Mouse (Mus musculus) adrenal gland, postnatal 10 days (tissue): ENCODE data around the gene Cckar. TPM values are rescaled to one million over a fixed set of nuclear protein-coding genes. Genes with fewer than 3 reads are reported as not detected.

ENCODE experiments used
- DNase-seq: peaks from one replicate; pipeline ENCODE4 v3.0.0; 2021; ENCODE audit warnings: mixed read lengths
- total RNA-seq, 2 experiments: library from RNA; stranded (reverse); gene quantifications; 2 replicates each; pipeline ENCODE4 v1.2.3; 2021

Cckar gene
- total RNA-seq, 2 experiments from 2014 or later, result 0.39 to 0.69 TPM

DNA sequence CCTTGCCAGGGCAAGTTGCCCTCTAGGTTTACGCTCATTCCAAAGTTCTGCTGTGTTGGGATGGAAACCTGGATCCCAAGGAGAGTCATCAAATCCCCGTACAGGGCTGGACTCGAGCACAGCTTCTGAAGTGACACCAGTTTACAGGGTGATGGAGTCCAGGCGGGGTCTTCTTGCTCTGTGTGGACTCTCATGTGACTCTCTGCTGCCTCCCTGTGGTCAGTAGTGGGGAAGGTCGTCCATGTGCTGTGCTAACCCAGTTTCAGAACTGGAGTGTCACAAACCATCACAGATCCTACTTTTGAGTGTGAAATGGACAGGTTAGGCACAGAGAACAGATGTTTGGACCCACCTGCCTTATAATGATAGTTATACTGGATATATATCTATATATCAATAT is 35.2 kb downstream of the Cckar start:
- peak; percentile 77 for DNase-seq

GRCm38 (mm10) chr5:53671507-53671906 is 36.0 kb downstream of the Cckar start:
- DNase-seq, result no peak

DNA sequence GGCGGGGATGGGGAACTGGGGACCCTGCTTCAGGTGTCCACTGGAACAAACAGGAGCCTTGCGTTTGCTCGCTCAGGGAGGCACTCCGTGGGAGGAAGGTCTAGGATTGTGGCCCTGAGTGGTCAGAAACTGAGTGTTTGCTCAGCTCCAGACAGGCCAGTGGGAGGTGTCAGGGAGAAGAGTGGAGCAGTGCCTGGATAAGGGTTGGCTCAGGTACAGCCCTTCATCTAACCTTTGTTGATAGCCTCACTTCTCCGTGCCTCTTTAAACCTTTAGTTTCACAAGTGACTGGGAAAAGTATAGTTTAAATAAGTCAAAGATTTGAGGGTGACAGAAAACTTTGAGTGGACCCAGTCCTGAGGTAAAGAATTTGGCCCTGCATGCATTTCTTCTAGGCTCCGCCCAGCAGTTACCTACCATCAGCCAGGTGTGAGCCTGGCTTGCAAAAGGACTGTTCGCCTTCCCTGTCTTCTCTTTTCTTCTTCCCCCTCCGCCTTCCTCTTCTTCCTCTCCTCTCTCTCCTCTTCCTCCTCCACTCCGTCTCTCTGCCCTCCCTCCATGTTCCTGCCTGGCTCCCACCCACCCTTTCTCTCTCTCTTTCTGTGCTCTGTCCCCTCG is 37.1 kb downstream of the Cckar start:
- no peak for DNase-seq

GRCm38 (mm10) chr5:53668021-53668420 is 39.5 kb downstream of the Cckar start:
- DNase-seq, result no peak

DNA sequence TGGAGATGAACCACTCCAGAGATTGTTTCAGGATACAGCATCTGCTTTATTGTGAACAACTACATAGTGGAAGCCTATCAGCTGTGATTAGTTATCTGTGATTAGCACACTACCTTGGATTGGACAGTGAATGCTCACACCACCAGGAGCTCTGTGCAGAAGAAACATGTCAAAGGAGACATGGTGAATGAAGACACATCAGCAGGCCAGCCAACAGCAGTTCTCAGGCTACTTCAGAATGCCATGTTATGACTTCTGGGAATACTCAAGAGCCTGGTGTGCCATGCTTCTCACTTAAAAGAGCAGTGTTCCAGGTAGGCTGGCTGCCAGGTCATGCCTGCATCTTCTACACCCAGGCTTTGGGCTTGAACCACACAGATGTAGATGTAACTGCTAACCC is 43.8 kb downstream of the Cckar start:
- no peak for DNase-seq

DNA sequence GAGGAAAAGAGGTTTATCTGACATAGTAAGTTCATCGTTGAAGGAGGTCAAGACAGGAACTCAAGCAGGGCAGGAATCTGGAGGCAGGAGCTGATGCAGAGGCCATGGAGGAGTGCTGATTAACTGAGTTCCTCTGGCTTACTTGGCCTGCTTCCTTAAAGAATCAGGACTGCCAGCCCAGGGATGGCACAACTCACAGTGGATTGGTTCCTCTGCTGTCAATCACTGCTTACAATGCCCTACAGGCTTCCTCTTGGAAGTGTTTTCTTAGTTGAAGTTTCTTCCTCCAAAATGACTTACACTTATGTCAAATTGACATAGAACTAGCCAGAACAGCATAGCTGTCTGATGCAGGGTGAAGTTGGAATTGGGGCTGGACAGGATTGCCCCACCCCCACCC is 45.1 kb downstream of the Cckar start:
- DNase-seq, result no peak

DNA sequence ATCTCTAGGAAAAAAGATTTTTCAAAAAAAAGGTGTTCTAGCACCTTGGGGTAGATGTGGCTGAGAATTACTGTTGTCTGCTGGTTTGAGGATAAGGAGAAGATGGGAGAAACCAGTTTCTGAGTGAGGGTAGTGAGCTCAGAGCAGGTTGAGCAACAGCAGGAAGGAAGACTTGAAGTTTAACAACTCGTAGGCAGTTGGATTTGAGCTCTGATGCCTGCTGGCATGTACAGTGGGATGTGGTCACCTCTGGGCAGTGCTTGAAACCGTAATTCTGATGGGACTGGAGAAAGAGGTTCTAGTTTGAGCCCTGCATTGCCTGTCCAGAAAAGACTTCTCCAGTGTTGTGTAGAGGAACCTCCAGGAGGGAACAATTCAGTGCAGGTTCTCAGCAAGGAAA is 46.0 kb downstream of the Cckar start:
- DNase-seq, result no peak

DNA sequence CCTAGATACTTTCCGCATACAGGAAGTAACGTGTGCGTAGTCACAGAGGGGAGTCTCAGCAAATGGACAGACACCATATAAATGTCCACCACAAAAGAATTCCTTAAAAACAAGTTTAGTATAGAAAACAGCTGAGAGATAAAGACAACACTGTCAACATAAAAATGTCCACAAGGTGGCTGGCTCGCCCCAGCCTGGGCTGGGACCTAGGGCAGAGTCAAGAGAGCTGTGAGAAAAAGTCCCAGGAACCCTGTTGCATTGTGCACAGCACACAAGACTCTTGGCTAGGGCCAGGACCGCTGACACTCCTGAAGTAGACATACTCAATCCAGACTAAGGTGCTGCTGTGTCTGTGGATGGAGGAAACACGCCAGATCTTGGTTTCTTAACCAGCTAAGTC is 49.6 kb downstream of the Cckar start:
- peak; percentile 40 for DNase-seq

- DNase-seq, result no peak
Observed at GRCm38 (mm10) chr5:53656596-53656995, 50.9 kb downstream of the Cckar start.

Other genes starting within 250 kb of the Cckar start
- 10 to 100 TPM; 39.4 to 49.0 TPM for gene Rbpj, start 241.6 kb downstream of the Cckar start, total RNA-seq
- gene Tbc1d19, start 101.9 kb upstream of the Cckar start, total RNA-seq, result 10 to 100 TPM; 19.5 to 31.5 TPM